Mouse (Mus musculus): ENCODE results near the gene Ifna2.

Ifna2 gene

GRCm38 (mm10) chr4:88653644-88654043 is 30.1 kb downstream of the Ifna2 start:
- DNase-seq (ENCODE audit: low spot score), result no peak

- no peak for DNase-seq (ENCODE audit: low spot score)
Measured at GRCm38 (mm10) chr4:88644359-88644758, 39.4 kb downstream of the Ifna2 start, which contains the start of gene Ifna13. Ifna13 (minus strand) TSS chr4:88644459.

GRCm38 (mm10) chr4:88642526-88642925 is 41.2 kb downstream of the Ifna2 start:
- DNase-seq (ENCODE audit: low spot score), result no peak

GRCm38 (mm10) chr4:88641077-88641831 is 42.5 kb downstream of the Ifna2 start:
- peak; percentile 65 for DNase-seq (ENCODE audit: low spot score)

GRCm38 (mm10) chr4:88640704-88641076 is 43.0 kb downstream of the Ifna2 start:
- DNase-seq (ENCODE audit: low spot score), result no peak

- DNase-seq (ENCODE audit: low spot score), result no peak
Measured at GRCm38 (mm10) chr4:88634311-88634710, 49.4 kb downstream of the Ifna2 start, which contains the start of gene C87499. C87499 (minus strand) TSS chr4:88634411.

Measured in left cerebral cortex, adult 11 months (tissue).